Mouse (Mus musculus) embryonic facial prominence, embryonic 11.5 days (tissue): Measurements from ENCODE around the gene Myzap. TPM values are rescaled to one million over a fixed set of nuclear protein-coding genes. Genes with fewer than 3 reads are reported as not detected.
"Not testable (repeated sequence)": the region's sequence is repeated elsewhere in the genome, so short reads cannot be mapped to it uniquely, and the experiment has no call there.

ENCODE experiments used
- ATAC-seq: fragments of 200-750 bp; cut with Nextera tagmentation; replicated peaks from 2 replicates; pipeline ENCODE4 v1.8.0; 2017; ENCODE audit warnings: low read depth; ENCODE audit not compliant: insufficient number of reproducible peaks, low FRiP score, low TSS enrichment
- DNase-seq: peaks from one replicate; pipeline ENCODE4 v3.0.0-alpha.2; 2015; ENCODE audit warnings: low spot score
- H3K27ac ChIP-seq: fragments of 300-500 bp; sonication (generic); replicated peaks from 2 replicates; pipeline ENCODE4 v1.5.1; 2014; ENCODE audit warnings: mild to moderate bottlenecking, low read depth, low read length, control low read depth
- H3K27me3 ChIP-seq: fragments of 300-500 bp; sonication (generic); 2 replicates; pipeline ENCODE4 v1.6.1; 2014; ENCODE audit warnings: mild to moderate bottlenecking, low read length, moderate library complexity, mixed read lengths; ENCODE audit not compliant: control insufficient read depth, insufficient read depth
- H3K36me3 ChIP-seq: fragments of 300-500 bp; sonication (generic); replicated peaks from 2 replicates; pipeline ENCODE4 v1.6.1; 2014; ENCODE audit warnings: low read depth, mild to moderate bottlenecking, low read length, moderate library complexity, mixed read lengths; ENCODE audit not compliant: control insufficient read depth, insufficient read depth
- H3K4me1 ChIP-seq: fragments of 300-500 bp; sonication (generic); 2 replicates; pipeline ENCODE4 v1.6.1; 2014; ENCODE audit warnings: low read length, mixed read lengths; ENCODE audit not compliant: control insufficient read depth, insufficient read depth
- H3K4me2 ChIP-seq: fragments of 300-500 bp; sonication (generic); 2 replicates; pipeline ENCODE4 v1.6.1; 2014; ENCODE audit warnings: low read depth, mild to moderate bottlenecking, control low read depth, low read length, moderate library complexity
- H3K4me3 ChIP-seq: fragments of 300-500 bp; sonication (generic); 2 replicates; pipeline ENCODE4 v1.5.1; 2014; ENCODE audit warnings: low read depth, low read length, control low read depth
- H3K9ac ChIP-seq: fragments of 300-500 bp; sonication (generic); replicated peaks from 2 replicates; pipeline ENCODE4 v1.6.1; 2014; ENCODE audit warnings: mild to moderate bottlenecking, control low read depth, low read length
- H3K9me3 ChIP-seq: fragments of 300-500 bp; sonication (generic); replicated peaks from 2 replicates; pipeline ENCODE4 v1.6.1; 2016; ENCODE audit warnings: mild to moderate bottlenecking, low read length, inconsistent platforms, mixed read lengths; ENCODE audit not compliant: control insufficient read depth
- WGBS: fragments of 180-500 bp; shearing (Covaris S2); extraction: QIAGEN DNeasy Blood & Tissue Kit; methylation state at CpG from one replicate; pipeline ENCODE4 v1.1.7; 2014; 5-methylcytosine and 5-hydroxymethylcytosine counted together
- polyA plus RNA-seq: library from polyadenylated mRNA; unstranded; fragments of >200 nt; fragmentation: Nextera tagmentation; extraction: Ambion mirVana; gene quantifications from 2 replicates; pipeline ENCODE4 v1.2.1, GENCODE M21; 2014

The Myzap gene
- polyA plus RNA-seq, 1 experiment from 2014 or later: 8.5 TPM

DNA sequence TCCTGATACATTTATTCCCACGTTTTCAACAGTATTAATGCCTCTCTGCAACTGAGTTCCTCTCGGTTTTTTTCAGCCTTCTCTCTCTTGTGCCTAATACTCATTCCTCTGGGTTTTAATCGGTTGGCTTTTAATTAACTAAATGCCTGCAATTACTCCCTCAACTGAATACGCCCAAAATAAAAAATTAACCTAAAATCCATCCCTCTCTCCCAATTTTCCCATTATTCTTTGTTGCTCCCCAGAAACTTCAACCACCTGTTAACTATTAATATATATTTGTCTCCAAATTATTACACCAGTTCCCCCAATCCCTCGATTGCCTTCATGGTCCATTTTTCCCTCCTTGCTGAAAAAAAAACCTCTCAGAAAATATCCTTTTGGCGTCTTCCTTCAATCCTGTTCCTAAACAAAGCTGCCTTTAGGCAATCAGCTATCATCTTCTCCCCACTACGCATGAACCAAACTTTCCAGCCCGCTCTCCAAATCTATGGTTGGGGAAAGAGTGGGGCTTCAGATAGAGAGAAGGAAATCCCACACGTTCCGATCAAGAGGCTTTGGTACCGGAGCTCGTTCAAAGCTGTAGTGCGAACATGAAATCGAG lies 107.2 kb downstream of the Myzap start:
- WGBS: 2% methylated on average over 14 of the region's 14 CpGs
- Histone ChIP-seq H3K4me1 (no peaks in the 10 kb centered on the region), H3K9ac (peak overlapping the region; percentile 100), H3K4me3 (peak overlapping the region; percentile 96), H3K36me3 (peaks cover 18% of the 10 kb centered on the region), H3K27me3 (no peaks in the 10 kb centered on the region), H3K4me2 (peak overlapping the region; percentile 42), H3K9me3 (no peaks in the 10 kb centered on the region), H3K27ac (peak overlapping the region; percentile 91)
- DNase-seq (no peak), ATAC-seq (no peak)

- H3K4me3 ChIP-seq: peak overlapping the region; percentile 96; the same call in 1 of the 2 replicates
- H3K9ac ChIP-seq: not testable (repeated sequence)
- peaks cover 27% of the 10 kb centered on the region for H3K36me3 ChIP-seq
These were observed 108.3 kb downstream of the Myzap start for GRCm38 (mm10) chr9:71483872-71484271.

GRCm38 (mm10) chr9:71480305-71480704 lies 111.9 kb downstream of the Myzap start:
- Histone ChIP-seq H3K4me3 (no peak overlapping the region), H3K27ac (no peak overlapping the region), H3K4me2 (no peak overlapping the region), H3K27me3 (no peaks in the 10 kb centered on the region), H3K9me3 (no peaks in the 10 kb centered on the region), H3K4me1 (no peaks in the 10 kb centered on the region), H3K36me3 (peaks cover 50% of the 10 kb centered on the region), H3K9ac (no peak overlapping the region)
- ATAC-seq: no peak
- no peak for DNase-seq
- WGBS: 100% methylated on average over 2 of the region's 2 CpGs

More at GRCm38 (mm10) chr9:71483872-71484271, 108.3 kb downstream of the Myzap start:
- H3K27me3 ChIP-seq, ATAC-seq, H3K9me3 ChIP-seq, H3K4me1 ChIP-seq, DNase-seq, H3K27ac ChIP-seq: not testable (repeated sequence)
- 84% methylated on average over 7 of the region's 7 CpGs for WGBS
- peak overlapping the region; percentile 42 for H3K4me2 ChIP-seq

- H3K4me3 ChIP-seq: no peak overlapping the region
- H3K4me1 ChIP-seq: no peaks in the 10 kb centered on the region
- H3K27ac ChIP-seq: no peak overlapping the region
- no peaks in the 10 kb centered on the region for H3K27me3 ChIP-seq
- H3K9ac ChIP-seq: no peak overlapping the region
- WGBS: 93% methylated on average over 9 of the region's 9 CpGs
- H3K36me3 ChIP-seq: peaks cover 50% of the 10 kb centered on the region
- DNase-seq (no peak), ATAC-seq (no peak)
- no peaks in the 10 kb centered on the region for H3K9me3 ChIP-seq
- no peak overlapping the region for H3K4me2 ChIP-seq
These were observed 112.7 kb downstream of the Myzap start for GRCm38 (mm10) chr9:71479413-71479812.

- 93% methylated on average over 7 of the region's 7 CpGs for WGBS
- Histone ChIP-seq H3K27ac (no peak overlapping the region), H3K9ac (no peak overlapping the region), H3K4me3 (no peak overlapping the region), H3K4me2 (no peak overlapping the region), H3K9me3 (no peaks in the 10 kb centered on the region), H3K27me3 (no peaks in the 10 kb centered on the region), H3K36me3 (peaks cover 50% of the 10 kb centered on the region), H3K4me1 (no peaks in the 10 kb centered on the region)
- ATAC-seq: no peak
- DNase-seq: no peak
These were observed 113.6 kb downstream of the Myzap start for GRCm38 (mm10) chr9:71478596-71478995.

- Histone ChIP-seq H3K27ac (no peak overlapping the region), H3K9ac (no peak overlapping the region), H3K4me2 (no peak overlapping the region), H3K9me3 (no peaks in the 10 kb centered on the region), H3K36me3 (peaks cover 45% of the 10 kb centered on the region), H3K4me1 (no peaks in the 10 kb centered on the region), H3K27me3 (no peaks in the 10 kb centered on the region), H3K4me3 (no peak overlapping the region)
- 95% methylated on average over 3 of the region's 3 CpGs for WGBS
- ATAC-seq (no peak), DNase-seq (no peak)
These were observed 115.6 kb downstream of the Myzap start for GRCm38 (mm10) chr9:71476601-71477000.

DNA sequence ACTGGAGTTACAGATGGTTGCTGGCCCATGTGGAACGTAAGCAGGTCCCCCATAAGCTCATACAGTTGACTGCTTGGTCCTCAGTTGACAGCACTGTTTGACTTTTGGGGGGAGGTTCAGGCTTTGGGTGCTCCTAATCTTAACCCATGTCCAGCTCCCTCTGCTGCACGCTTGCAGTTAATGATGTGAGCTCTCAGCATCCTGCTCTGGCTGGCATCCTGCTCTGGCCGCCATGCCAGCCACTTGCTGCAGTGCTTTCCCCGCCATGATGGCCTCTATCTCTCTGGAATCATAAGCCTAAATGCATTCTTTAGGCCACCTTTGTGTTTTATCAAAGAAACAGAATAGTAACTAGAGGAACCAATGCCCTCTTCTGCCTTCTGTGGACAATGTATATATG lies 116.6 kb downstream of the Myzap start:
- Histone ChIP-seq H3K36me3 (peaks cover 37% of the 10 kb centered on the region), H3K9me3 (no peaks in the 10 kb centered on the region), H3K4me1 (no peaks in the 10 kb centered on the region), H3K9ac (no peak overlapping the region), H3K4me2 (no peak overlapping the region), H3K27ac (no peak overlapping the region), H3K27me3 (no peaks in the 10 kb centered on the region), H3K4me3 (no peak overlapping the region)
- ATAC-seq: no peak
- DNase-seq: no peak
- 95% methylated on average over 4 of the region's 4 CpGs for WGBS

GRCm38 (mm10) chr9:71467434-71467833 lies 124.7 kb downstream of the Myzap start:
- H3K4me1 ChIP-seq: no peaks in the 10 kb centered on the region
- no peaks in the 10 kb centered on the region for H3K36me3 ChIP-seq
- no peaks in the 10 kb centered on the region for H3K27me3 ChIP-seq
- DNase-seq (peak; percentile 40), ATAC-seq (no peak)
- 71% methylated on average over 4 of the region's 4 CpGs for WGBS
- no peaks in the 10 kb centered on the region for H3K9me3 ChIP-seq
- no peak overlapping the region for H3K27ac ChIP-seq
- H3K9ac ChIP-seq: no peak overlapping the region
- H3K4me2 ChIP-seq: no peak overlapping the region
- H3K4me3 ChIP-seq: no peak overlapping the region
